Mouse (Mus musculus) kidney, embryonic 14.5 days (tissue): ENCODE data around the gene Coq5. TPM values are rescaled to one million over a fixed set of nuclear protein-coding genes. Genes with fewer than 3 reads are reported as not detected.
A peak's percentile ranks its signal among the peaks of the same experiment; 100 is the strongest.

Experiments used
- ATAC-seq: fragments of 200-750 bp; cut with Nextera tagmentation; 2 replicates; pipeline ENCODE4 v1.8.0; 2017; ENCODE audit warnings: moderate number of reproducible peaks, mild to moderate bottlenecking, moderate TSS enrichment, moderate library complexity; ENCODE audit not compliant: low FRiP score, low TSS enrichment
- H3K27ac ChIP-seq: fragments of 300-500 bp; sonication (generic); 2 replicates; pipeline ENCODE4 v1.5.1; 2014; ENCODE audit warnings: low read depth, mild to moderate bottlenecking, low read length, moderate library complexity, mixed read lengths
- H3K27me3 ChIP-seq: fragments of 300-500 bp; sonication (generic); 2 replicates; pipeline ENCODE4 v1.6.1; 2014; ENCODE audit warnings: mild to moderate bottlenecking, low read length; ENCODE audit not compliant: control insufficient read depth, insufficient read depth
- H3K36me3 ChIP-seq: fragments of 300-500 bp; sonication (generic); 2 replicates; pipeline ENCODE4 v1.6.1; 2014; ENCODE audit warnings: low read length, mixed read lengths; ENCODE audit not compliant: control insufficient read depth, insufficient read depth
- H3K4me1 ChIP-seq: fragments of 300-500 bp; sonication (generic); 2 replicates; pipeline ENCODE4 v1.6.1; 2014; ENCODE audit warnings: low read length, mixed read lengths; ENCODE audit not compliant: control insufficient read depth, insufficient read depth
- H3K4me2 ChIP-seq: fragments of 300-500 bp; sonication (generic); replicated peaks from 2 replicates; pipeline ENCODE4 v1.6.1; 2014; ENCODE audit warnings: low read depth, mild to moderate bottlenecking, low read length
- H3K4me3 ChIP-seq: fragments of 300-500 bp; sonication (generic); 2 replicates; pipeline ENCODE4 v1.5.1; 2014; ENCODE audit warnings: mild to moderate bottlenecking, low read length
- H3K9ac ChIP-seq: fragments of 300-500 bp; sonication (generic); 2 replicates; pipeline ENCODE4 v1.6.1; 2014; ENCODE audit warnings: low read depth, mild to moderate bottlenecking, low read length, moderate library complexity
- H3K9me3 ChIP-seq: fragments of 300-500 bp; sonication (generic); 2 replicates; pipeline ENCODE4 v1.6.1; 2016; ENCODE audit warnings: low read length; ENCODE audit not compliant: control insufficient read depth
- WGBS: fragments of 180-500 bp; shearing (Covaris S2); extraction: QIAGEN DNeasy Blood & Tissue Kit; methylation state at CpG from one replicate; pipeline ENCODE4 v1.1.7; 2014; 5-methylcytosine and 5-hydroxymethylcytosine counted together
- polyA plus RNA-seq: library from polyadenylated mRNA; unstranded; fragments of >200 nt; fragmentation: Nextera tagmentation; extraction: Ambion mirVana; gene quantifications from 2 replicates; pipeline ENCODE4 v1.2.1, GENCODE M21; 2014

The Coq5 gene
- polyA plus RNA-seq, 1 experiment from 2014 or later = 58.8 TPM

- H3K4me1 ChIP-seq = peaks cover 21% of the 10 kb centered on the region
- H3K36me3 ChIP-seq = peaks cover 35% of the 10 kb centered on the region
- peak overlapping the region; percentile 37; the same call in 1 of the 2 replicates for H3K27ac ChIP-seq
- ATAC-seq = peak; percentile 82
- under 1% methylated on average over 86 of the region's 88 CpGs for WGBS
- H3K9me3 ChIP-seq = no peaks in the 10 kb centered on the region
- peak overlapping the region; percentile 86 for H3K9ac ChIP-seq
- peak overlapping the region; percentile 66 for H3K4me2 ChIP-seq
- peak overlapping the region; percentile 77 for H3K4me3 ChIP-seq
- H3K27me3 ChIP-seq = peaks cover 8% of the 10 kb centered on the region; the same call in 1 of the 2 replicates
Measured at GRCm38 (mm10) chr5:115237803-115238728, 41.4 kb upstream of the Coq5 start.

GRCm38 (mm10) chr5:115238729-115239195 is 40.7 kb upstream of the Coq5 start:
- H3K9ac ChIP-seq = peak overlapping the region; percentile 86; the same call in 1 of the 2 replicates
- H3K36me3 ChIP-seq = peaks cover 42% of the 10 kb centered on the region
- WGBS = 7% methylated on average over 11 of the region's 11 CpGs
- peak overlapping the region; percentile 66 for H3K4me2 ChIP-seq
- peaks cover 8% of the 10 kb centered on the region; the same call in 1 of the 2 replicates for H3K27me3 ChIP-seq
- H3K9me3 ChIP-seq = no peaks in the 10 kb centered on the region
- H3K27ac ChIP-seq = no peak overlapping the region
- H3K4me3 ChIP-seq = peak overlapping the region; percentile 77
- H3K4me1 ChIP-seq = peaks cover 21% of the 10 kb centered on the region
- no peak for ATAC-seq

- H3K4me3 ChIP-seq = no peak overlapping the region
- peaks cover 17% of the 10 kb centered on the region for H3K4me1 ChIP-seq
- peaks cover 56% of the 10 kb centered on the region for H3K36me3 ChIP-seq
- H3K4me2 ChIP-seq = no peak overlapping the region
- no peaks in the 10 kb centered on the region for H3K9me3 ChIP-seq
- ATAC-seq = no peak
- H3K27me3 ChIP-seq = no peaks in the 10 kb centered on the region
- WGBS = 85% methylated on average over 11 of the region's 11 CpGs
- H3K27ac ChIP-seq = no peak overlapping the region
- no peak overlapping the region for H3K9ac ChIP-seq
Measured at GRCm38 (mm10) chr5:115240191-115240590, 39.3 kb upstream of the Coq5 start.

GRCm38 (mm10) chr5:115255472-115255871 is 24.0 kb upstream of the Coq5 start:
- no peak for ATAC-seq
- WGBS = 94% methylated on average over 1 of the region's 1 CpGs
- no peak overlapping the region for H3K4me2 ChIP-seq

GRCm38 (mm10) chr5:115256909-115257546 is 22.4 kb upstream of the Coq5 start:
- Histone ChIP-seq H3K4me2 (no peak overlapping the region), H3K4me3 (no peak overlapping the region), H3K4me1 (no peaks in the 10 kb centered on the region), H3K9me3 (no peaks in the 10 kb centered on the region), H3K27ac (no peak overlapping the region), H3K27me3 (no peaks in the 10 kb centered on the region), H3K36me3 (peaks cover 57% of the 10 kb centered on the region), H3K9ac (no peak overlapping the region)
- no peak for ATAC-seq
- WGBS = 90% methylated on average over 10 of the region's 10 CpGs

More at GRCm38 (mm10) chr5:115255472-115255871, 24.0 kb upstream of the Coq5 start:
- Histone ChIP-seq H3K9ac (no peak overlapping the region), H3K27me3 (no peaks in the 10 kb centered on the region), H3K4me1 (no peaks in the 10 kb centered on the region), H3K9me3 (no peaks in the 10 kb centered on the region), H3K27ac (no peak overlapping the region), H3K4me3 (no peak overlapping the region), H3K36me3 (peaks cover 70% of the 10 kb centered on the region)

- H3K4me2 ChIP-seq = no peak overlapping the region
- H3K9me3 ChIP-seq = no peaks in the 10 kb centered on the region
- H3K4me3 ChIP-seq = no peak overlapping the region
- ATAC-seq = no peak
- H3K27ac ChIP-seq = no peak overlapping the region
- 85% methylated on average over 6 of the region's 6 CpGs for whole genome bisulfite sequencing
- H3K9ac ChIP-seq = no peak overlapping the region
- peaks cover 63% of the 10 kb centered on the region for H3K36me3 ChIP-seq
- H3K4me1 ChIP-seq = no peaks in the 10 kb centered on the region
- no peaks in the 10 kb centered on the region for H3K27me3 ChIP-seq
Measured at GRCm38 (mm10) chr5:115260356-115260755, 19.1 kb upstream of the Coq5 start.

- H3K4me3 ChIP-seq = no peak overlapping the region
- ATAC-seq = no peak
- no peak overlapping the region for H3K27ac ChIP-seq
- no peak overlapping the region for H3K9ac ChIP-seq
- no peaks in the 10 kb centered on the region for H3K27me3 ChIP-seq
- peaks cover 58% of the 10 kb centered on the region for H3K36me3 ChIP-seq
- no peaks in the 10 kb centered on the region for H3K4me1 ChIP-seq
- 93% methylated on average over 8 of the region's 8 CpGs for WGBS
- H3K9me3 ChIP-seq = no peaks in the 10 kb centered on the region
- H3K4me2 ChIP-seq = no peak overlapping the region
Measured at GRCm38 (mm10) chr5:115261141-115261540, 18.3 kb upstream of the Coq5 start.

GRCm38 (mm10) chr5:115261880-115262279 is 17.6 kb upstream of the Coq5 start:
- peaks cover 57% of the 10 kb centered on the region for H3K36me3 ChIP-seq
- WGBS = 84% methylated on average over 1 of the region's 1 CpGs
- no peak for ATAC-seq
- no peaks in the 10 kb centered on the region for H3K4me1 ChIP-seq
- no peak overlapping the region for H3K4me2 ChIP-seq
- H3K27ac ChIP-seq = no peak overlapping the region
- no peak overlapping the region for H3K9ac ChIP-seq
- no peak overlapping the region for H3K4me3 ChIP-seq
- H3K27me3 ChIP-seq = no peaks in the 10 kb centered on the region
- no peaks in the 10 kb centered on the region for H3K9me3 ChIP-seq
